15 mouse cellular contexts compared by ENCODE assay signal in the genomic region with DNA sequence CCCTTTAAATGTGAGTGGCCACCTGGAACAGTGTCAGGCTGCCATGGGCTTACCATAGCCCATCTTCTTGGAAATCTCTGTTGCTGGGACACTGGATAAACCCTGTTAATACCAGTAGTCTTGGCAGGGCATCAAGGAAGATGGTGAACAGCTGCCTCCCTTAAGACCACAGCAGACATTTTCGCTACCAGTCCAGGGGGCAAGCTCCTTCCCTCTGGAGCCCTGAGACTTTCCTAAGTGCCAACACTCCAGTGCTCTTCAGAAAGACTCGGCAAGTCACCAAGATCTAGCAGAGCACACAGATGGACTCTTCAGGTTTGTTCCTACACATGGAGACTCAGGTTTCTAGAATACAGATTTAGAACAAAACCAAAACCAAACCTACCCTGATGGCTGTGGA.
DNase-seq lines count a peak whose midpoint lies in the region; ATAC-seq and TF ChIP-seq lines count a peak whose summit lies in the region.
"Had no signal": no experiment of that assay in that cellular context is flagged by ENCODE, and none has a peak within 500 bp of the region (broad histone marks: within the 10 kb centered on the region; RNA-seq: fewer than 3 reads in every experiment).

No protein-coding gene starts in this region.

- H3K9ac ChIP-seq in heart, embryonic 11.5 days (ENCODE audit: low read depth, low read length): no peak overlapping the region
- H3K9ac ChIP-seq in lung, embryonic 15.5 days: no peak overlapping the region
- H3K9ac ChIP-seq in liver, postnatal 0 days (replicated peaks): no peak overlapping the region
- no peak overlapping the region for H3K9ac ChIP-seq in midbrain, embryonic 16.5 days (ENCODE audit: low read depth, low read length)
- H3K9ac ChIP-seq: embryonic facial prominence, embryonic 15.5 days; forebrain, embryonic 15.5 days; lung, embryonic 14.5 days; midbrain, embryonic 15.5 days had no signal

- no peak for ATAC-seq in heart, embryonic 11.5 days (replicated peaks; ENCODE audit: insufficient number of reproducible peaks, low FRiP score, low TSS enrichment)
- ATAC-seq in lung, embryonic 15.5 days (ENCODE audit: borderline replicate concordance, extremely low read depth, low FRiP score, low TSS enrichment): no peak
- ATAC-seq in liver, postnatal 0 days: no peak
- no peak for ATAC-seq in midbrain, embryonic 16.5 days
- ATAC-seq: forebrain, embryonic 15.5 days; hindbrain, embryonic 16.5 days; midbrain, embryonic 15.5 days had no signal

- H3K27me3 ChIP-seq in heart, embryonic 11.5 days (ENCODE audit: control insufficient read depth, insufficient read depth, low read length): no peaks in the 10 kb centered on the region
- no peaks in the 10 kb centered on the region for H3K27me3 ChIP-seq in lung, embryonic 15.5 days
- H3K27me3 ChIP-seq in liver, postnatal 0 days (ENCODE audit: insufficient read depth, low read length): no peaks in the 10 kb centered on the region
- no peaks in the 10 kb centered on the region for H3K27me3 ChIP-seq in midbrain, embryonic 16.5 days (ENCODE audit: control insufficient read depth, insufficient read depth, low read depth, low read length)
- H3K27me3 ChIP-seq: embryonic facial prominence, embryonic 15.5 days; forebrain, embryonic 15.5 days; midbrain, embryonic 15.5 days had no signal

- no peak for TF ChIP-seq CTCF in liver, postnatal 0 days (IDR thresholded peaks at IDR 0.05; ENCODE audit: low read depth)

- 73% methylated on average over 2 of the region's 2 CpGs for WGBS in heart, embryonic 11.5 days (ENCODE audit: insufficient replicate concordance)
- WGBS in lung, embryonic 15.5 days: 56% methylated on average over 2 of the region's 2 CpGs
- WGBS in liver, postnatal 0 days (ENCODE audit: insufficient replicate concordance): 93% methylated on average over 2 of the region's 2 CpGs
- 88% methylated on average over 2 of the region's 2 CpGs for WGBS in midbrain, embryonic 16.5 days

- TF ChIP-seq EP300 in liver, postnatal 0 days (IDR thresholded peaks at IDR 0.05; ENCODE audit: low read depth): no peak

- DNase-seq in heart, adult 11 months: peak; percentile 72
- DNase-seq in lung, postnatal 25 days (ENCODE audit: low spot score): no peak
- DNase-seq in cerebellum, adult 9-10 months: peak; percentile 57
- DNase-seq in liver, postnatal 0 days: no peak
- no peak for DNase-seq in frontal cortex, adult 2 months (ENCODE audit: extremely low spot score in 1 of 2, low spot score in 1 of 2)
- DNase-seq: adrenal gland, postnatal 25 days; lung, embryonic 14.5 days had no signal

- peaks cover 66% of the 10 kb centered on the region for H3K4me1 ChIP-seq in heart, embryonic 11.5 days (ENCODE audit: control insufficient read depth, insufficient read depth, low read length)
- peaks cover 60% of the 10 kb centered on the region for H3K4me1 ChIP-seq in lung, embryonic 15.5 days
- H3K4me1 ChIP-seq in liver, postnatal 0 days (ENCODE audit: insufficient read depth): peaks cover 56% of the 10 kb centered on the region
- H3K4me1 ChIP-seq in midbrain, embryonic 16.5 days (ENCODE audit: control insufficient read depth, insufficient read depth, low read length): no peaks in the 10 kb centered on the region; the same call in 1 of the 2 replicates
- H3K4me1 ChIP-seq: forebrain, embryonic 15.5 days; midbrain, embryonic 15.5 days had no signal

- H3K27ac ChIP-seq in heart, embryonic 11.5 days (ENCODE audit: low read depth, low read length): no peak overlapping the region
- H3K27ac ChIP-seq in lung, embryonic 15.5 days: peak overlapping the region; percentile 13; the same call in 1 of the 2 replicates
- peak overlapping the region; percentile 94 for H3K27ac ChIP-seq in liver, postnatal 0 days (ENCODE audit: low read depth)
- no peak overlapping the region for H3K27ac ChIP-seq in midbrain, embryonic 16.5 days (ENCODE audit: low read length)
- H3K27ac ChIP-seq: embryonic facial prominence, embryonic 15.5 days; forebrain, embryonic 15.5 days; midbrain, embryonic 15.5 days had no signal

- no peak overlapping the region for H3K4me3 ChIP-seq in heart, embryonic 11.5 days (ENCODE audit: low read depth, low read length)
- no peak overlapping the region for H3K4me3 ChIP-seq in lung, embryonic 15.5 days
- H3K4me3 ChIP-seq in liver, postnatal 0 days (ENCODE audit: low read depth, low read length): no peak overlapping the region
- no peak overlapping the region for H3K4me3 ChIP-seq in midbrain, embryonic 16.5 days (ENCODE audit: low read depth, low read length)
- H3K4me3 ChIP-seq: embryonic facial prominence, embryonic 15.5 days; forebrain, embryonic 15.5 days; layer of hippocampus, adult 2 months; midbrain, embryonic 15.5 days had no signal

- H3K9me3 ChIP-seq in heart, embryonic 11.5 days (replicated peaks; ENCODE audit: control insufficient read depth, low read length): no peaks in the 10 kb centered on the region
- H3K9me3 ChIP-seq in lung, embryonic 15.5 days: no peaks in the 10 kb centered on the region
- H3K9me3 ChIP-seq in liver, postnatal 0 days (ENCODE audit: low read length): no peaks in the 10 kb centered on the region
- no peaks in the 10 kb centered on the region for H3K9me3 ChIP-seq in midbrain, embryonic 16.5 days (replicated peaks; ENCODE audit: control insufficient read depth, low read length, poor library complexity, severe bottlenecking)
- H3K9me3 ChIP-seq: embryonic facial prominence, embryonic 15.5 days; forebrain, embryonic 15.5 days; midbrain, embryonic 15.5 days had no signal

- no peak overlapping the region for H3K4me2 ChIP-seq in heart, embryonic 11.5 days
- no peak overlapping the region for H3K4me2 ChIP-seq in lung, embryonic 15.5 days
- H3K4me2 ChIP-seq in liver, postnatal 0 days (ENCODE audit: low read depth, low read length): no peak overlapping the region
- H3K4me2 ChIP-seq in midbrain, embryonic 16.5 days (ENCODE audit: low read length): no peak overlapping the region
- H3K4me2 ChIP-seq: embryonic facial prominence, embryonic 15.5 days; forebrain, embryonic 15.5 days; lung, embryonic 14.5 days; midbrain, embryonic 15.5 days had no signal

- H3K36me3 ChIP-seq in heart, embryonic 11.5 days (ENCODE audit: control insufficient read depth, insufficient read depth, low read length): no peaks in the 10 kb centered on the region
- H3K36me3 ChIP-seq in lung, embryonic 15.5 days: no peaks in the 10 kb centered on the region
- 0 out of 2 replicates have a peak, but pooled peaks cover 4% of the 10 kb centered on the region for H3K36me3 ChIP-seq in liver, postnatal 0 days (replicated peaks; ENCODE audit: insufficient read depth, low read length)
- no peaks in the 10 kb centered on the region for H3K36me3 ChIP-seq in midbrain, embryonic 16.5 days (ENCODE audit: control insufficient read depth, insufficient read depth, low read length)
- H3K36me3 ChIP-seq: forebrain, embryonic 15.5 days; midbrain, embryonic 15.5 days had no signal

Comparison
In these comparisons a context has a peak if more than half of its experiments do, and no peak if none do; other contexts are left out.
1. DNase-seq: peak in heart, adult 11 months (single experiment) and cerebellum, adult 9-10 months (single experiment); none in lung, postnatal 25 days (single experiment), liver, postnatal 0 days (single experiment) and frontal cortex, adult 2 months (0 of 2).
2. H3K27ac ChIP-seq: peak in lung, embryonic 15.5 days (single experiment) and liver, postnatal 0 days (single experiment); none in heart, embryonic 11.5 days (single experiment) and midbrain, embryonic 16.5 days (single experiment).